Mouse (Mus musculus) kidney, embryonic 16.5 days (tissue): ENCODE measurements at regions not wholly inside any gene's neighbourhood (a gene's known extent, or its start where the extent isn't known, plus 50 kb on each side); places are given as distances from the start of the nearest gene placed in this dataset.

ENCODE experiments used
- ATAC-seq: fragments of 200-750 bp; cut with Nextera tagmentation; 2 replicates; pipeline ENCODE4 v1.8.0; 2017; ENCODE audit warnings: moderate TSS enrichment; ENCODE audit not compliant: low FRiP score, low TSS enrichment
- H3K27ac ChIP-seq: fragments of 300-500 bp; sonication (generic); 2 replicates; pipeline ENCODE4 v1.5.1; 2014; ENCODE audit warnings: low read length
- H3K27me3 ChIP-seq: fragments of 300-500 bp; sonication (generic); 2 replicates; pipeline ENCODE4 v1.6.1; 2014; ENCODE audit warnings: low read length, control low read depth, mixed read lengths; ENCODE audit not compliant: insufficient read depth
- H3K36me3 ChIP-seq: fragments of 300-500 bp; sonication (generic); 2 replicates; pipeline ENCODE4 v1.6.1; 2014; ENCODE audit warnings: low read length, control low read depth, mixed read lengths; ENCODE audit not compliant: insufficient read depth
- H3K4me1 ChIP-seq: fragments of 300-500 bp; sonication (generic); 2 replicates; pipeline ENCODE4 v1.6.1; 2014; ENCODE audit warnings: low read length, control low read depth, mixed read lengths; ENCODE audit not compliant: insufficient read depth
- H3K4me2 ChIP-seq: fragments of 300-500 bp; sonication (generic); replicated peaks from 2 replicates; pipeline ENCODE4 v1.6.1; 2014; ENCODE audit warnings: low read depth, low read length
- H3K4me3 ChIP-seq: fragments of 300-500 bp; sonication (generic); 2 replicates; pipeline ENCODE4 v1.5.1; 2014; ENCODE audit warnings: mild to moderate bottlenecking, low read length
- H3K9ac ChIP-seq: fragments of 300-500 bp; sonication (generic); replicated peaks from 2 replicates; pipeline ENCODE4 v1.6.1; 2014; ENCODE audit warnings: low read length
- H3K9me3 ChIP-seq: fragments of 300-500 bp; sonication (generic); 2 replicates; pipeline ENCODE4 v1.6.1; 2016; ENCODE audit warnings: low read length, control low read depth
- WGBS: fragments of 180-500 bp; shearing (Covaris S2); extraction: QIAGEN DNeasy Blood & Tissue Kit; methylation state at CpG from one replicate; pipeline ENCODE4 v1.1.7; 2014; 5-methylcytosine and 5-hydroxymethylcytosine counted together

- H3K9me3 ChIP-seq, result no peaks in the 10 kb centered on the region
- H3K4me1 ChIP-seq, result peaks cover 8% of the 10 kb centered on the region; the same call in 1 of the 2 replicates
- H3K4me2 ChIP-seq, result no peak overlapping the region
- H3K27ac ChIP-seq, result no peak overlapping the region
- no peaks in the 10 kb centered on the region for H3K27me3 ChIP-seq
- H3K36me3 ChIP-seq, result no peaks in the 10 kb centered on the region
- H3K4me3 ChIP-seq, result no peak overlapping the region
- no peak for ATAC-seq
- 48% methylated on average over 5 of the region's 5 CpGs for WGBS
- H3K9ac ChIP-seq, result no peak overlapping the region
Observed at GRCm38 (mm10) chr2:159446434-159446833, 651.8 kb downstream of the Dhx35 start.

DNA sequence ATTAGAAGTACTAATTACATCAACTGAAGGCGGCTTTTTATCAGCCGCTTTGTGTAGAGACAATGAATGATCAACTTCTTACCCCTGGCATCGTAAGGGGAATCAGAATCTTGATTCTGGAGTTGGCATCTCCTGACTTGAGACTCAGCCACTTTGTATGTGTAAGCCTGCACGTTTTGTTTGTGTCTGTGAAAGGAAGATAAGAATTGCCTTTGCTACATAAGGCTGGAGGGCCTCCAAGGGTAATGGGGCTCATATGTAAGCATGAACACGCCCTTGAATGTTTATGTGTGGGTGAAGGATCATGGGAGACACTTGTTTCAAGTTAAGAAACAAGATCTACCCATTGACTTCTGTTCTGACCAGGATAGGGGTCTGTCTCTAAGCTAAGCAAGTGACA is 652.3 kb downstream of the Dhx35 start:
- Histone ChIP-seq H3K27ac (no peak overlapping the region), H3K4me1 (peaks cover 8% of the 10 kb centered on the region; the same call in 1 of the 2 replicates), H3K9ac (no peak overlapping the region), H3K4me2 (no peak overlapping the region), H3K36me3 (no peaks in the 10 kb centered on the region), H3K9me3 (no peaks in the 10 kb centered on the region), H3K27me3 (no peaks in the 10 kb centered on the region), H3K4me3 (no peak overlapping the region)
- 71% methylated on average over 5 of the region's 5 CpGs for WGBS
- no peak for ATAC-seq

- ATAC-seq, result no peak
- Histone ChIP-seq H3K9me3 (no peaks in the 10 kb centered on the region), H3K9ac (no peak overlapping the region), H3K4me1 (peaks cover 8% of the 10 kb centered on the region; the same call in 1 of the 2 replicates), H3K4me2 (no peak overlapping the region), H3K4me3 (no peak overlapping the region), H3K36me3 (no peaks in the 10 kb centered on the region), H3K27me3 (no peaks in the 10 kb centered on the region), H3K27ac (no peak overlapping the region)
- WGBS, result 74% methylated on average over 5 of the region's 5 CpGs
Observed at GRCm38 (mm10) chr2:159448976-159449375, 654.4 kb downstream of the Dhx35 start.

DNA sequence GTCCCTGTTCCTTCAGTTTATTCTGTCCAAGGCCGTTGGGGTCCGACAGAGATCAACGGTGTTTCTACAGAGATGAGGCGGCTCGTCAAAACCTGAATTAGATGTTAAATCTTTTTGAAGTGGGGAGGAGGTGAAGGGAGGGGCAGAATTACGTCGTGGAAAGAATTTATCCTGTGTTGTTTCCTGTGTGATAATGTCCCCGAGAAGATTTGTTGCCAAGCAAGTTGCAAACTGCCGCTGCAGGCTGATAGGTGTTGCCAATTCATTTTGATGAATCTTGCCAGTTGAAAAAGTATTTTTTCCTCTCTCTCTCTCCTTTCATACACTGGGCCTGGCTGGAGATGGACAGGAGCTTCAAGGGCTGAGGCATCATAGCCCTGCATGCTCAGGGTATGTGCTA is 656.8 kb downstream of the Dhx35 start:
- H3K4me3 ChIP-seq, result no peak overlapping the region
- WGBS, result 30% methylated on average over 9 of the region's 9 CpGs
- no peaks in the 10 kb centered on the region for H3K9me3 ChIP-seq
- no peak for ATAC-seq
- H3K27ac ChIP-seq, result no peak overlapping the region
- no peaks in the 10 kb centered on the region for H3K36me3 ChIP-seq
- H3K27me3 ChIP-seq, result no peaks in the 10 kb centered on the region
- H3K4me1 ChIP-seq, result peaks cover 5% of the 10 kb centered on the region; the same call in 1 of the 2 replicates
- no peak overlapping the region for H3K9ac ChIP-seq
- no peak overlapping the region for H3K4me2 ChIP-seq

GRCm38 (mm10) chr2:159481399-159482080 is 686.9 kb downstream of the Dhx35 start:
- Histone ChIP-seq H3K36me3 (no peaks in the 10 kb centered on the region), H3K4me1 (no peaks in the 10 kb centered on the region), H3K4me3 (no peak overlapping the region), H3K9ac (no peak overlapping the region), H3K9me3 (no peaks in the 10 kb centered on the region), H3K27ac (0 out of 2 replicates have a peak overlapping the region, but pooled peaks have one; percentile 30), H3K4me2 (no peak overlapping the region), H3K27me3 (no peaks in the 10 kb centered on the region)
- no peak for ATAC-seq
- WGBS, result 77% methylated on average over 6 of the region's 6 CpGs

DNA sequence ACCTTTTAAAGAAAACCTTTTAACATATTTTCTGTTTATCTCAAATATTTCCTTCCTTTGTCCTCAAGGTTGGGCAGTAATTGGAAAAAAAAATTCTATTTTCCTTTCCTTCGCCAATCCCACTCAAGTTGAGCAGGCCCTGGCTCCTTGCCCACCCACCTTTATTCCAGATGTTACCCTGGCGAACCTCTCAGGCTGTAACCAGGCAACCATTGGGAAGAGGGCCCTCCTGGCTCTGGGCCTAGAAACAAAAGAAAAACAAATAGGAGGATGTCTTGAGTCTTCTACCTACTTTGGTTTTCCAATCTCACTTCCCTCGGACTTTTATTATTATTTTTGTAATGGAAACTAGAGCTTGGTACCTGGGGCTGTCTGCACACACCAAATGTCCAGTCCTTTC is 696.5 kb downstream of the Dhx35 start:
- 40% methylated on average over 3 of the region's 3 CpGs for WGBS

DNA sequence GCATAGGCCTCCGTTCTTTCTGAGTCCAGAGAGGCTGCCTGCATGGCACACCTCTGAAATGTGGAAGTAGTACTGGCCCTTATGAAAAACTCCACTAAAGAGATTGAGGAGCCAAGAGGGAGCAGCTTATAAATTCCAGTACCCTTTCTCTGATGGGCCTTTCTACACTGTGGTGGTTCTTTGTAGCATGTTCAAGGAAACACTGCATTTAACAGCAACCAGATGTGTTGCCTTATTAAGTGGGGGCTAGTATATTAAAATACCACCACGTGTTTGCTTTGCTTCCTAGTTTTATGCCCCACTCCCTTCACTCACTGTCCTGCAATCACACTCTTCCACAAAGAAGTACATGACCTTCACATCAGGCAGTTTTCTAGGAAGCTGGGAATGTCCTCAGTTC is 704.1 kb downstream of the Dhx35 start:
- Histone ChIP-seq H3K9me3 (no peaks in the 10 kb centered on the region), H3K27me3 (no peaks in the 10 kb centered on the region), H3K4me2 (no peak overlapping the region), H3K9ac (no peak overlapping the region), H3K4me3 (no peak overlapping the region), H3K27ac (no peak overlapping the region), H3K4me1 (0 out of 2 replicates have a peak, but pooled peaks cover 5% of the 10 kb centered on the region), H3K36me3 (no peaks in the 10 kb centered on the region)
- no peak for ATAC-seq
- WGBS, result 68% methylated on average over 2 of the region's 2 CpGs

More for the DNA sequence above, 696.5 kb downstream of the Dhx35 start:
- no peaks in the 10 kb centered on the region for H3K36me3 ChIP-seq
- no peak for ATAC-seq
- H3K4me3 ChIP-seq, result no peak overlapping the region
- no peak overlapping the region for H3K4me2 ChIP-seq
- no peak overlapping the region for H3K9ac ChIP-seq
- no peaks in the 10 kb centered on the region for H3K4me1 ChIP-seq
- H3K27me3 ChIP-seq, result no peaks in the 10 kb centered on the region
- H3K27ac ChIP-seq, result no peak overlapping the region
- H3K9me3 ChIP-seq, result no peaks in the 10 kb centered on the region

GRCm38 (mm10) chr2:159501039-159501438 is 706.4 kb downstream of the Dhx35 start:
- peak; percentile 84; the same call in 1 of the 2 replicates for ATAC-seq
- WGBS, result 12% methylated on average over 3 of the region's 3 CpGs

GRCm38 (mm10) chr2:159519066-159519465 is 724.5 kb downstream of the Dhx35 start:
- no peak overlapping the region for H3K9ac ChIP-seq
- no peak overlapping the region for H3K27ac ChIP-seq
- no peak overlapping the region for H3K4me2 ChIP-seq
- H3K9me3 ChIP-seq, result no peaks in the 10 kb centered on the region
- H3K36me3 ChIP-seq, result no peaks in the 10 kb centered on the region
- 48% methylated on average over 4 of the region's 4 CpGs for WGBS
- no peaks in the 10 kb centered on the region for H3K4me1 ChIP-seq
- ATAC-seq, result no peak
- H3K27me3 ChIP-seq, result no peaks in the 10 kb centered on the region
- H3K4me3 ChIP-seq, result no peak overlapping the region

More at GRCm38 (mm10) chr2:159501039-159501438, 706.4 kb downstream of the Dhx35 start:
- Histone ChIP-seq H3K4me2 (no peak overlapping the region), H3K9me3 (no peaks in the 10 kb centered on the region), H3K36me3 (no peaks in the 10 kb centered on the region), H3K4me1 (0 out of 2 replicates have a peak, but pooled peaks cover 5% of the 10 kb centered on the region), H3K4me3 (no peak overlapping the region), H3K27me3 (no peaks in the 10 kb centered on the region), H3K27ac (no peak overlapping the region), H3K9ac (no peak overlapping the region)

GRCm38 (mm10) chr2:159523739-159524138 is 729.1 kb downstream of the Dhx35 start:
- H3K9ac ChIP-seq, result no peak overlapping the region
- H3K9me3 ChIP-seq, result no peaks in the 10 kb centered on the region
- H3K4me1 ChIP-seq, result no peaks in the 10 kb centered on the region
- 41% methylated on average over 2 of the region's 2 CpGs for WGBS
- no peak; the same call in 1 of the 2 replicates for ATAC-seq
- H3K36me3 ChIP-seq, result no peaks in the 10 kb centered on the region
- no peak overlapping the region for H3K27ac ChIP-seq
- H3K4me3 ChIP-seq, result no peak overlapping the region
- H3K27me3 ChIP-seq, result no peaks in the 10 kb centered on the region
- no peak overlapping the region for H3K4me2 ChIP-seq
